Comparison of ENCODE assay signal across 8 mouse cellular contexts in genomic region chr13:34343719-34344375, GRCm38 (mm10). TPM values are rescaled to one million over a fixed set of nuclear protein-coding genes. Genes with fewer than 3 reads are reported as not detected.
A peak's percentile ranks its signal among the peaks of the same experiment; 100 is the strongest.
DNase-seq lines count a peak whose midpoint lies in the region; ATAC-seq and TF ChIP-seq lines count a peak whose summit lies in the region.

No protein-coding gene starts in this region.

- no peak for TF ChIP-seq CTCF in gastrocnemius, adult 2 months (IDR thresholded peaks at IDR 0.05)
- TF ChIP-seq CTCF in Patski (IDR thresholded peaks at IDR 0.05): no peak

- no peaks in the 10 kb centered on the region for H3K9me3 ChIP-seq in embryonic facial prominence, embryonic 13.5 days
- no peaks in the 10 kb centered on the region for H3K9me3 ChIP-seq in hindbrain, embryonic 10.5 days
- H3K9me3 ChIP-seq in stomach, embryonic 15.5 days: no peaks in the 10 kb centered on the region

- peak overlapping the region; percentile 95 for H3K4me3 ChIP-seq in gastrocnemius, adult 2 months
- peak overlapping the region; percentile 71 for H3K4me3 ChIP-seq in embryonic facial prominence, embryonic 13.5 days
- peak overlapping the region; percentile 88 for H3K4me3 ChIP-seq in hindbrain, embryonic 10.5 days
- H3K4me3 ChIP-seq in stomach, embryonic 15.5 days (replicated peaks): peak overlapping the region; percentile 77

- H3K9ac ChIP-seq in embryonic facial prominence, embryonic 13.5 days: peak overlapping the region; percentile 81
- peak overlapping the region; percentile 63; the same call in 1 of the 2 replicates for H3K9ac ChIP-seq in stomach, embryonic 15.5 days

- no peaks in the 10 kb centered on the region for H3K36me3 ChIP-seq in embryonic facial prominence, embryonic 13.5 days
- peaks cover 10% of the 10 kb centered on the region for H3K36me3 ChIP-seq in hindbrain, embryonic 10.5 days
- no peaks in the 10 kb centered on the region for H3K36me3 ChIP-seq in stomach, embryonic 15.5 days

- in situ Hi-C loops in Patski (cut with MboI; ENCODE audit: low pct_unique_long_range_greater_than_20kb): loop anchor here (5.0 kb wide), 1 partner anchor 107 kb away; no protein-coding TSS in a partner anchor

- peak overlapping the region; percentile 94 for H3K27ac ChIP-seq in gastrocnemius, adult 2 months
- no peak overlapping the region for H3K27ac ChIP-seq in embryonic facial prominence, embryonic 13.5 days
- peak overlapping the region; percentile 95 for H3K27ac ChIP-seq in hindbrain, embryonic 10.5 days
- no peak overlapping the region for H3K27ac ChIP-seq in stomach, embryonic 15.5 days

- peaks cover 24% of the 10 kb centered on the region for H3K4me1 ChIP-seq in embryonic facial prominence, embryonic 13.5 days
- H3K4me1 ChIP-seq in hindbrain, embryonic 10.5 days (replicated peaks): peaks cover 55% of the 10 kb centered on the region
- 0 out of 2 replicates have a peak, but pooled peaks cover 9% of the 10 kb centered on the region for H3K4me1 ChIP-seq in stomach, embryonic 15.5 days

- peak; percentile 10 for ATAC-seq in Patski
- no peak for ATAC-seq in embryonic facial prominence, embryonic 13.5 days (ENCODE audit: insufficient number of reproducible peaks, insufficient read depth, low FRiP score, low TSS enrichment, low read depth)
- no peak for ATAC-seq in stomach, embryonic 15.5 days (ENCODE audit: insufficient read depth, low FRiP score, low read depth)

- DNase-seq in gastrocnemius, adult 2 months: peak; percentile 34
- DNase-seq in gastrocnemius, adult 18-20 months (ENCODE audit: low spot score): no peak
- DNase-seq in Patski (ENCODE audit: low read depth, low spot score): no peak
- DNase-seq in hindbrain, embryonic 10.5 days (ENCODE audit: low spot score): peak; percentile 58
- peak; percentile 31 to 34 for DNase-seq in left cerebral cortex, postnatal 14 days (ENCODE audit: low spot score in 2 of 2)
- DNase-seq in mesoderm, embryonic 11.5 days (ENCODE audit: low read depth, low spot score): peak; percentile 34

- POLR2A ChIA-PET in Patski (lab: Charles Lee): no interaction called here

- H3K4me2 ChIP-seq in embryonic facial prominence, embryonic 13.5 days: peak overlapping the region; percentile 99
- peak overlapping the region; percentile 90 for H3K4me2 ChIP-seq in stomach, embryonic 15.5 days

- WGBS in embryonic facial prominence, embryonic 13.5 days: 2% methylated on average over 31 of the region's 31 CpGs
- WGBS in hindbrain, embryonic 10.5 days: under 1% methylated on average over 31 of the region's 31 CpGs
- WGBS in stomach, embryonic 15.5 days: 2% methylated on average over 31 of the region's 31 CpGs

- intact Hi-C loops in gastrocnemius, adult 2 months (cut with DNase I): loop anchor here (2.0 to 5.0 kb wide), 3 partner anchors 72 to 293 kb away; no protein-coding TSS in a partner anchor
- intact Hi-C loops in left cerebral cortex, postnatal 14 days (cut with DNase I): loop anchor here (5.0 to 10.0 kb wide), 6 partner anchors 47 to 531 kb away; partner anchors contain the start of gene Prpf4b

- CTCF ChIA-PET in Patski (lab: Charles Lee): no interaction called here

- no peaks in the 10 kb centered on the region for H3K27me3 ChIP-seq in Patski
- peaks cover 46% of the 10 kb centered on the region for H3K27me3 ChIP-seq in embryonic facial prominence, embryonic 13.5 days
- peaks cover 24% of the 10 kb centered on the region for H3K27me3 ChIP-seq in hindbrain, embryonic 10.5 days (ENCODE audit: insufficient read depth, poor library complexity, severe bottlenecking)
- H3K27me3 ChIP-seq in stomach, embryonic 15.5 days (replicated peaks): no peaks in the 10 kb centered on the region

RNA-seq across cellular contexts. Expression of gene Slc22a23, which starts 1.1 kb away (rescaled TPM):
- 10 to 100 TPM in 1 of 2 experiments, 1 to 10 TPM in 1; 8.8 to 15.3 TPM for total RNA-seq in gastrocnemius, adult 2 months (2021)
- 10 to 100 TPM; 10.2 to 13.1 TPM for total RNA-seq in gastrocnemius, adult 18-20 months (2021)
- 70.6 TPM for polyA plus RNA-seq in Patski (2021)
- polyA plus RNA-seq in embryonic facial prominence, embryonic 13.5 days (2015; fragmentation: Nextera tagmentation; extraction: Ambion mirVana): 3.3 and 3.6 TPM in 2 replicates
- polyA plus RNA-seq in hindbrain, embryonic 10.5 days (2016; fragmentation: Nextera tagmentation; extraction: Ambion mirVana): 7.3 and 8.4 TPM in 2 replicates
- 10 to 100 TPM; 66.2 to 70.6 TPM for total RNA-seq in left cerebral cortex, postnatal 14 days (2021)
- polyA plus RNA-seq in stomach, embryonic 15.5 days (2015; fragmentation: Nextera tagmentation; extraction: Ambion mirVana): 3.7 and 3.9 TPM in 2 replicates

Comparison
In these comparisons a context has a peak if more than half of its experiments do, and no peak if none do; other contexts are left out.
1. DNase-seq: peak in gastrocnemius, adult 2 months (single experiment), hindbrain, embryonic 10.5 days (single experiment), left cerebral cortex, postnatal 14 days (2 of 2) and mesoderm, embryonic 11.5 days (single experiment); none in gastrocnemius, adult 18-20 months (single experiment) and Patski (single experiment).
2. H3K27ac ChIP-seq: peak in gastrocnemius, adult 2 months (single experiment) and hindbrain, embryonic 10.5 days (single experiment); none in embryonic facial prominence, embryonic 13.5 days (single experiment) and stomach, embryonic 15.5 days (single experiment).
3. Peak in every context shown above with its lines, with median percentiles within 50 percentile points of each other: H3K4me3 ChIP-seq.